Mouse (Mus musculus) midbrain, embryonic 13.5 days (tissue): Measurements from ENCODE around the gene Grk5. TPM values are rescaled to one million over a fixed set of nuclear protein-coding genes. Genes with fewer than 3 reads are reported as not detected.
"Not testable (repeated sequence)": the region's sequence is repeated elsewhere in the genome, so short reads cannot be mapped to it uniquely, and the experiment has no call there.

Experiments used
- ATAC-seq: fragments of 200-750 bp; cut with Nextera tagmentation; 2 replicates; pipeline ENCODE4 v1.8.0; 2017; ENCODE audit warnings: mild to moderate bottlenecking, moderate TSS enrichment, moderate library complexity
- H3K27ac ChIP-seq: fragments of 300-500 bp; sonication (generic); 2 replicates; pipeline ENCODE4 v1.5.1; 2015; ENCODE audit warnings: inconsistent platforms, mild to moderate bottlenecking, moderate library complexity
- H3K27me3 ChIP-seq: fragments of 300-500 bp; sonication (generic); 2 replicates; pipeline ENCODE4 v1.6.1; 2015; ENCODE audit warnings: mild to moderate bottlenecking, inconsistent platforms
- H3K36me3 ChIP-seq: fragments of 300-500 bp; sonication (generic); 2 replicates; pipeline ENCODE4 v1.6.1; 2015; ENCODE audit warnings: mild to moderate bottlenecking, inconsistent platforms
- H3K4me1 ChIP-seq: fragments of 300-500 bp; sonication (generic); replicated peaks from 2 replicates; pipeline ENCODE4 v1.6.1; 2015; ENCODE audit warnings: inconsistent platforms
- H3K4me2 ChIP-seq: fragments of 300-500 bp; sonication (generic); replicated peaks from 2 replicates; pipeline ENCODE4 v1.6.1; 2015; ENCODE audit warnings: moderate library complexity, mild to moderate bottlenecking, inconsistent platforms
- H3K4me3 ChIP-seq: fragments of 300-500 bp; sonication (generic); replicated peaks from 2 replicates; pipeline ENCODE4 v1.5.1; 2015; ENCODE audit warnings: mild to moderate bottlenecking, inconsistent platforms
- H3K9ac ChIP-seq: fragments of 300-500 bp; sonication (generic); replicated peaks from 2 replicates; pipeline ENCODE4 v1.6.1; 2015; ENCODE audit warnings: mild to moderate bottlenecking, inconsistent platforms
- H3K9me3 ChIP-seq: fragments of 300-500 bp; sonication (generic); 2 replicates; pipeline ENCODE4 v1.6.1; 2016; ENCODE audit warnings: mild to moderate bottlenecking, inconsistent platforms
- WGBS: fragments of 180-500 bp; shearing (Covaris S2); methylation state at CpG from one replicate; pipeline ENCODE4 v1.1.7; 2015; 5-methylcytosine and 5-hydroxymethylcytosine counted together
- polyA plus RNA-seq: library from polyadenylated mRNA; unstranded; fragments of >200 nt; fragmentation: Nextera tagmentation; extraction: Ambion mirVana; gene quantifications from 2 replicates; pipeline ENCODE4 v1.2.1, GENCODE M21; 2015

Grk5 gene
- polyA plus RNA-seq, 1 experiment from 2014 or later = 2.7 TPM

GRCm38 (mm10) chr19:60916869-60917570 lies 27.5 kb downstream of the Grk5 start:
- WGBS = 91% methylated on average over 6 of the region's 6 CpGs
- Histone ChIP-seq H3K9me3 (no peaks in the 10 kb centered on the region), H3K27ac (no peak overlapping the region), H3K36me3 (no peaks in the 10 kb centered on the region), H3K4me1 (no peaks in the 10 kb centered on the region), H3K27me3 (no peaks in the 10 kb centered on the region), H3K4me3 (no peak overlapping the region), H3K9ac (no peak overlapping the region), H3K4me2 (no peak overlapping the region)
- ATAC-seq = no peak

- not testable (repeated sequence) for H3K9ac ChIP-seq, H3K27me3 ChIP-seq, H3K4me1 ChIP-seq, ATAC-seq, H3K27ac ChIP-seq, H3K4me3 ChIP-seq, H3K36me3 ChIP-seq, H3K4me2 ChIP-seq, H3K9me3 ChIP-seq
Measured at GRCm38 (mm10) chr19:60924534-60924933, 35.0 kb downstream of the Grk5 start.

DNA sequence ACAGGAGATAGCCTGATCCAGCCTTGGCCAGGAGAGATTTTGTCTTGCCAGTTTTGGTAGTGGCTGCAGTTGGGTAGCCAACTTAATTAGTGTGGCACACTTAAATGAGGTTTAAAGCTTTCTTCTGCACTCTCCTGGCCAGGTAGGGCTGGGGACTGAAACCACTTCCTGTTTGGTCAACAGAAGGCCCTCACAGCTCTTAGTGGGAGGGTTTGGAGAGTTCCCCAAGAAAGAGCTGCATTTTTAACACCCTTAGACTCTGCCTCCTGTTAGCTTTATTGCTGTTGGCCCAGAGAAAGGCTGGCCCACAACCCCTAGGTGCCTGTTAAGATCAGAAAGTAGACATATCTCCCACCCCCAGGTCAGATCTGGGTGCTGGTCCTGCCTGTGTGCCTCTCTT lies 45.5 kb downstream of the Grk5 start:
- no peak for ATAC-seq
- H3K4me1 ChIP-seq = no peaks in the 10 kb centered on the region
- H3K36me3 ChIP-seq = no peaks in the 10 kb centered on the region
- H3K9me3 ChIP-seq = no peaks in the 10 kb centered on the region
- H3K27ac ChIP-seq = no peak overlapping the region
- no peak overlapping the region for H3K9ac ChIP-seq
- no peaks in the 10 kb centered on the region for H3K27me3 ChIP-seq
- H3K4me3 ChIP-seq = no peak overlapping the region
- no peak overlapping the region for H3K4me2 ChIP-seq

DNA sequence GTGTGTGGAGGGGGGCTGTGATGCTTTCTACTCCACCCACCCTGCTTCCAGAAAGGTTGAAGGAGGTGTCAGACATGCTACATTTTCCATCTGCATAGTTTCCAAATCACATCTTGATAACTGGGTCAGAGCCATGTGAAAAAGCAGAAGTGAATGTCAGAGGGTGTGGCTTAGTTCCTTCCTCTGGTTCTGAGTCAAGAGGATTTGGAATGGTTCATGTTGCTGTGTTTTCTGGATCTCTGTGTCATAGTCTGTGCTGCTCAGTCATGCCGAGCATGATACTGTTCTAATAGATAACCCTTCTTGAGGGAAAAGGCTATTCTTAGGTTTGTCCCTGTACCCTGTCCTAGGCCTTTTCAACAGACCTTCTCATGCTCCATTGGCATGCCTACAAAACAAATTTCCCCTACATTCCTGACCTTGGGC lies 50.4 kb downstream of the Grk5 start:
- H3K27me3 ChIP-seq = no peaks in the 10 kb centered on the region
- ATAC-seq = no peak
- H3K4me2 ChIP-seq = no peak overlapping the region
- H3K4me1 ChIP-seq = no peaks in the 10 kb centered on the region
- no peak overlapping the region for H3K9ac ChIP-seq
- no peaks in the 10 kb centered on the region for H3K36me3 ChIP-seq
- H3K27ac ChIP-seq = no peak overlapping the region
- H3K9me3 ChIP-seq = no peaks in the 10 kb centered on the region
- H3K4me3 ChIP-seq = no peak overlapping the region
- 71% methylated on average over 1 of the region's 1 CpGs for WGBS

DNA sequence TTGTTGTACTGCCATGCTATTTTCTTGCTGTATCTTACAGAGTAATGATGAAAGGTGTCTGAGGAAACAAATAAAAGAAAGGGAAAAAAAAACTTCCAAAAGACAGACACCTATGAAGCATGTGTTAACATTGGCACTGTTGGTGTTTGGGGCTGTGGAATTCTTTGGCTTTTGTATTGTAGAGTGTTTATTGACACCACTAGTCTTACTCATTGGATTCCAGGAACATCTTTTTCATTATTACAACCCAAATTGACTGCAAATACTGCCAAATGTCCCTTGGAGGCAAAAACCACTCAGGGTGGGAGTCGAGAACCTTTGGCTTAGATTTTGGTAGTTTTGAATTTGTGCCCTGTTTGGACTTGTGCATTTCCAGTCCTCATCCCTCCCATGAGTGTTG lies 51.3 kb downstream of the Grk5 start:
- H3K9ac ChIP-seq = no peak overlapping the region
- WGBS = 90% methylated on average over 1 of the region's 1 CpGs
- H3K4me1 ChIP-seq = no peaks in the 10 kb centered on the region
- no peaks in the 10 kb centered on the region for H3K36me3 ChIP-seq
- no peak overlapping the region for H3K4me3 ChIP-seq
- no peaks in the 10 kb centered on the region for H3K9me3 ChIP-seq
- ATAC-seq = no peak
- H3K27ac ChIP-seq = no peak overlapping the region
- no peaks in the 10 kb centered on the region for H3K27me3 ChIP-seq
- no peak overlapping the region for H3K4me2 ChIP-seq

- Histone ChIP-seq H3K9me3 (no peaks in the 10 kb centered on the region), H3K4me3 (no peak overlapping the region), H3K4me2 (no peak overlapping the region), H3K9ac (no peak overlapping the region), H3K36me3 (no peaks in the 10 kb centered on the region), H3K4me1 (0 out of 2 replicates have a peak, but pooled peaks cover 7% of the 10 kb centered on the region), H3K27me3 (no peaks in the 10 kb centered on the region), H3K27ac (no peak overlapping the region)
- ATAC-seq = no peak
- WGBS = 58% methylated on average over 3 of the region's 3 CpGs
Measured at GRCm38 (mm10) chr19:60945801-60946311, 56.3 kb downstream of the Grk5 start.

- Histone ChIP-seq H3K36me3 (no peaks in the 10 kb centered on the region), H3K4me3 (no peak overlapping the region), H3K4me2 (no peak overlapping the region), H3K4me1 (0 out of 2 replicates have a peak, but pooled peaks cover 7% of the 10 kb centered on the region), H3K27ac (no peak overlapping the region), H3K9me3 (no peaks in the 10 kb centered on the region), H3K27me3 (no peaks in the 10 kb centered on the region), H3K9ac (no peak overlapping the region)
- WGBS = 83% methylated on average over 2 of the region's 2 CpGs
- ATAC-seq = no peak
Measured at GRCm38 (mm10) chr19:60946656-60947055, 57.1 kb downstream of the Grk5 start.

GRCm38 (mm10) chr19:60948996-60949395 lies 59.4 kb downstream of the Grk5 start:
- H3K9me3 ChIP-seq = no peaks in the 10 kb centered on the region
- H3K4me2 ChIP-seq = no peak overlapping the region
- H3K27ac ChIP-seq = no peak overlapping the region
- no peak overlapping the region for H3K4me3 ChIP-seq
- no peak overlapping the region for H3K9ac ChIP-seq
- 6% methylated on average over 1 of the region's 1 CpGs for WGBS
- H3K27me3 ChIP-seq = no peaks in the 10 kb centered on the region
- no peaks in the 10 kb centered on the region for H3K36me3 ChIP-seq
- H3K4me1 ChIP-seq = 0 out of 2 replicates have a peak, but pooled peaks cover 7% of the 10 kb centered on the region
- no peak for ATAC-seq

DNA sequence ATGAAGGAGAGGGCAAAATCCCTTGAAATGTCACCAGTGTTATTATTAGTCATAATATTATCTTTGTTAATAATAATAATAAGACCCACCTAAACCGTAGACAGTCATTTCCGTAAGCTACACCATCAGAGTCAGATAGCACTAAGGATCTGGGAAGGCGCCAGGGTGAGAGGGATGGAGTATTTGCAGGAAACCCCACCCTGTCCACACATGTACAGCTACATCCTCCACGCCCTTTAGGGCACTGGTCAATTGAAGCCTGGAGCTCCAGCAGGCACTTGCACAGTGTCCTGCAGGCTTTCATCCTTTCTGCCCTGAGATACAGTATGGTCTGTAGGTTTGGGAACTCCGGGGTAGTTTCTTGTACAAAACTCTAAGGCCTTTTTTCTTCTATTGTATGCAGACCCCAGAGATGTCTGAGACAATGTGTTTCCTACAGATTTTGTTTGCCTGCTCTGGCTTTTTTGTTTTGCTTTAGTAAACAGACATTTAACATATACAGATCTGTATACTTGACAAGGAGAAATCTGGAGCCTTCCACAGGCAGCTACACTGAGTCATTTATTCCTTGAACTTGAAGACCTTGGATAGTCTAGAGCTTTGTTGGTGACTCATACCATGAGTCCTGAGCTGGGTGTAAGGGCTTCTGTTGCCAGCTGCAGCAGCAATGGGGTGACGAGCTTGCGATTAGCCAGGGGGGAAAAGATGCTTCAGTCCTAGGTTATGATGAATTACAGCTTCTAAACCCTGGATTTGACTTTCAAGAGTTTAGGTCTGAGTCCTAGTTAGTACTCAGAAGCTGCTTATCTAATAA lies 60.7 kb downstream of the Grk5 start:
- 88% methylated on average over 7 of the region's 7 CpGs for WGBS
- H3K4me2 ChIP-seq = no peak overlapping the region

GRCm38 (mm10) chr19:60955131-60955530 lies 65.6 kb downstream of the Grk5 start:
- 80% methylated on average over 2 of the region's 2 CpGs for WGBS
- Histone ChIP-seq H3K4me1 (no peaks in the 10 kb centered on the region), H3K9ac (no peak overlapping the region), H3K4me2 (no peak overlapping the region), H3K4me3 (no peak overlapping the region), H3K36me3 (no peaks in the 10 kb centered on the region), H3K27ac (no peak overlapping the region), H3K27me3 (no peaks in the 10 kb centered on the region), H3K9me3 (no peaks in the 10 kb centered on the region)
- ATAC-seq = no peak

More for the DNA sequence above, 60.7 kb downstream of the Grk5 start:
- Histone ChIP-seq H3K4me1 (0 out of 2 replicates have a peak, but pooled peaks cover 7% of the 10 kb centered on the region), H3K9me3 (no peaks in the 10 kb centered on the region), H3K36me3 (no peaks in the 10 kb centered on the region), H3K27ac (no peak overlapping the region), H3K9ac (no peak overlapping the region), H3K4me3 (no peak overlapping the region), H3K27me3 (no peaks in the 10 kb centered on the region)
- ATAC-seq = no peak

DNA sequence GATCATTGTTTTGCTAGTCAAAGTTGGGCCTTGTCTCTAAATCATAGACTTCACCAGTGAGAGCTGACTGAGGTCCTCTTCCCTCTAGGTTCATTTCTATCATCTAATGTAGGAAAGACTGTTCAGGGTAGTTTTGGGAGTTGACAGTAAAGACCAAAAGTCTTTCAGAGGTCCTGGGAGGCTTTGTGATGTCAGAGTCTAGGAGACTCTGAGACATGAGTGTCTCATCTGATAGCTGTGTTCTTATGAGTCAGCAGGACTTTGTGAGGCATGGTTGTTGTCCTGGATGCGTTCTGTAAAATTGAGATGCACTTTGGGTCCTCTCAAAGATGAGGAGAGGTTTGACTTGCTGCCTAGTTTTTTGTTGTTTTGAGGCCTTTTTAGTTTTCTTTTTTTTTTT lies 66.2 kb downstream of the Grk5 start:
- Histone ChIP-seq H3K9me3 (no peaks in the 10 kb centered on the region), H3K4me2 (no peak overlapping the region), H3K4me1 (no peaks in the 10 kb centered on the region), H3K4me3 (no peak overlapping the region), H3K27ac (no peak overlapping the region), H3K27me3 (no peaks in the 10 kb centered on the region), H3K9ac (no peak overlapping the region), H3K36me3 (no peaks in the 10 kb centered on the region)
- no peak for ATAC-seq
- 97% methylated on average over 1 of the region's 1 CpGs for WGBS

GRCm38 (mm10) chr19:60956198-60956750 lies 66.7 kb downstream of the Grk5 start:
- H3K4me1 ChIP-seq = no peaks in the 10 kb centered on the region
- no peaks in the 10 kb centered on the region for H3K36me3 ChIP-seq
- no peak overlapping the region for H3K4me3 ChIP-seq
- H3K27me3 ChIP-seq = no peaks in the 10 kb centered on the region
- no peak overlapping the region for H3K9ac ChIP-seq
- no peak overlapping the region for H3K4me2 ChIP-seq
- no peaks in the 10 kb centered on the region for H3K9me3 ChIP-seq
- ATAC-seq = no peak
- H3K27ac ChIP-seq = no peak overlapping the region
